Mouse (Mus musculus): ENCODE results near the gene Rab3gap1.
"Not testable (repeated sequence)": the region's sequence is repeated elsewhere in the genome, so short reads cannot be mapped to it uniquely, and the experiment has no call there.

Rab3gap1 gene

GRCm38 (mm10) chr1:127899401-127899800, 30.8 kb downstream of the Rab3gap1 start:
- POLR2A ChIA-PET: interaction anchor here in 1 of 4 experiments (0.9 to 1.6 kb wide), 2 partner anchors 14 to 30 kb away, joined by 3 to 5 read pairs; partner anchors contain the start of gene Rab3gap1
- CTCF ChIA-PET: no interaction called here

- ChIA-PET POLR2A (interaction anchor here in 2 of 4 experiments (0.7 to 0.9 kb wide), 2 partner anchors 19 to 37 kb away, joined by 3 to 4 read pairs; partner anchors contain the start of gene Rab3gap1 (in 1 of the 2)), CTCF (no interaction called here)
Observed at GRCm38 (mm10) chr1:127904774-127905385, 36.3 kb downstream of the Rab3gap1 start.

- ChIA-PET POLR2A (interaction anchor here in 1 of 4 experiments (0.6 kb wide), 1 partner anchor 112 kb away, joined by 3 read pairs; no protein-coding TSS in a partner anchor), CTCF (no interaction called here)
Observed at GRCm38 (mm10) chr1:127913116-127913515, 44.5 kb downstream of the Rab3gap1 start.

- ChIA-PET POLR2A (interaction anchor here in 1 of 4 experiments (0.6 to 1.6 kb wide), 2 partner anchors 16 to 47 kb away, joined by 3 to 5 read pairs; partner anchors contain the start of gene Rab3gap1), CTCF (interaction anchor here in 1 of 4 experiments (0.6 kb wide), 1 partner anchor 89 kb away, joined by 3 read pairs; no protein-coding TSS in a partner anchor)
Observed at GRCm38 (mm10) chr1:127915316-127915715, 46.7 kb downstream of the Rab3gap1 start.

GRCm38 (mm10) chr1:127915802-127916201, 47.2 kb downstream of the Rab3gap1 start:
- CTCF ChIA-PET: interaction anchor here in 1 of 4 experiments (0.6 kb wide), 1 partner anchor 36 kb away, joined by 3 read pairs; no protein-coding TSS in a partner anchor
- POLR2A ChIA-PET: interaction anchor here in 2 of 4 experiments (0.6 to 0.8 kb wide), 3 partner anchors 13 to 39 kb away, joined by 3 read pairs; no protein-coding TSS in a partner anchor

- ChIA-PET POLR2A (interaction anchor here in 1 of 4 experiments (1.8 kb wide), 1 partner anchor 65 kb away, joined by 5 read pairs; the partner anchor contains the start of gene Rab3gap1), CTCF (no interaction called here)
Observed at GRCm38 (mm10) chr1:127933405-127933804, 64.8 kb downstream of the Rab3gap1 start.

GRCm38 (mm10) chr1:127934322-127934721, 65.7 kb downstream of the Rab3gap1 start:
- ChIA-PET POLR2A (interaction anchor here in 1 of 4 experiments (1.8 kb wide), 1 partner anchor 66 kb away, joined by 5 read pairs; the partner anchor contains the start of gene Rab3gap1), CTCF (interaction anchor here in 1 of 4 experiments (0.6 kb wide), 1 partner anchor 434 kb away, joined by 3 read pairs; no protein-coding TSS in a partner anchor)

- POLR2A ChIA-PET: no interaction called here
- CTCF ChIA-PET: no interaction called here
Observed at GRCm38 (mm10) chr1:127937277-127937676, 68.7 kb downstream of the Rab3gap1 start.

GRCm38 (mm10) chr1:127942231-127942630, 73.7 kb downstream of the Rab3gap1 start:
- ChIA-PET CTCF (interaction anchor here in 1 of 4 experiments (0.9 kb wide), 1 partner anchor 281 kb away, joined by 3 read pairs; no protein-coding TSS in a partner anchor), POLR2A (interaction anchor here in 3 of 4 experiments (0.5 to 1.5 kb wide), 5 partner anchors 9 to 541 kb away, joined by 3 to 6 read pairs (median 3); no protein-coding TSS in a partner anchor)

- ChIA-PET POLR2A (interaction anchor here in 3 of 4 experiments (0.6 to 1.0 kb wide), 4 partner anchors 14 to 634 kb away, joined by 3 read pairs; no protein-coding TSS in a partner anchor), CTCF (interaction anchor here in 2 of 4 experiments (1.3 to 1.7 kb wide), 2 partner anchors 116 kb away, joined by 5 to 7 read pairs; no protein-coding TSS in a partner anchor)
Observed at GRCm38 (mm10) chr1:127943516-127943915, 74.9 kb downstream of the Rab3gap1 start.

- ChIA-PET CTCF (no interaction called here), POLR2A (interaction anchor here in 2 of 4 experiments (0.6 to 1.6 kb wide), 5 partner anchors 8 to 93 kb away, joined by 3 to 7 read pairs (median 5); no protein-coding TSS in a partner anchor)
Observed at GRCm38 (mm10) chr1:127945696-127946575, 77.4 kb downstream of the Rab3gap1 start.

GRCm38 (mm10) chr1:127946615-127947249, 78.2 kb downstream of the Rab3gap1 start:
- ChIA-PET CTCF (no interaction called here), POLR2A (interaction anchor here in 1 of 4 experiments (1.6 kb wide), 1 partner anchor 11 kb away, joined by 7 read pairs; no protein-coding TSS in a partner anchor)

GRCm38 (mm10) chr1:127948748-127949147, 80.2 kb downstream of the Rab3gap1 start:
- ChIA-PET POLR2A (interaction anchor here in 3 of 4 experiments (0.6 to 1.2 kb wide), 3 partner anchors 18 to 411 kb away, joined by 3 to 4 read pairs (median 3); partner anchors contain the start of gene Mcm6 (in 1 of the 3)), CTCF (interaction anchor here in 1 of 4 experiments (0.9 kb wide), 1 partner anchor 121 kb away, joined by 9 read pairs; no protein-coding TSS in a partner anchor)

- CTCF ChIA-PET: interaction anchor here in 2 of 4 experiments (0.6 to 1.1 kb wide), 2 partner anchors 36 to 125 kb away, joined by 3 read pairs; no protein-coding TSS in a partner anchor
- POLR2A ChIA-PET: interaction anchor here in 3 of 4 experiments (0.5 to 1.2 kb wide), 4 partner anchors 10 to 140 kb away, joined by 3 to 6 read pairs (median 3); partner anchors contain the start of gene Rab3gap1 (in 1 of the 3)
Observed at GRCm38 (mm10) chr1:127952276-127952675, 83.7 kb downstream of the Rab3gap1 start.

- POLR2A ChIA-PET: interaction anchor here in 1 of 4 experiments (1.0 to 2.2 kb wide), 3 partner anchors 9 to 12 kb away, joined by 3 to 5 read pairs (median 5); no protein-coding TSS in a partner anchor
- CTCF ChIA-PET: not testable (repeated sequence)
Observed at GRCm38 (mm10) chr1:127954198-127954597, 85.6 kb downstream of the Rab3gap1 start.

GRCm38 (mm10) chr1:127954800-127955199, 86.2 kb downstream of the Rab3gap1 start:
- CTCF ChIA-PET: no interaction called here

GRCm38 (mm10) chr1:127956524-127956923, 88.0 kb downstream of the Rab3gap1 start:
- ChIA-PET CTCF (no interaction called here), POLR2A (interaction anchor here in 2 of 4 experiments (1.1 to 2.2 kb wide), 2 partner anchors 10 to 15 kb away, joined by 3 to 5 read pairs; no protein-coding TSS in a partner anchor)

More at GRCm38 (mm10) chr1:127954800-127955199, 86.2 kb downstream of the Rab3gap1 start:
- POLR2A ChIA-PET: interaction anchor here in 1 of 4 experiments (0.6 to 2.2 kb wide), 4 partner anchors 8 to 38 kb away, joined by 3 to 5 read pairs (median 4); no protein-coding TSS in a partner anchor

- ChIA-PET POLR2A (interaction anchor here in 2 of 4 experiments (0.6 to 2.2 kb wide), 3 partner anchors 8 to 258 kb away, joined by 3 to 7 read pairs (median 7); no protein-coding TSS in a partner anchor), CTCF (no interaction called here)
Observed at GRCm38 (mm10) chr1:127958801-127959200, 90.2 kb downstream of the Rab3gap1 start.

Measured in embryonic stem cell, embryonic (primary cell).